Mouse (Mus musculus): ENCODE measurements around the gene Vmn1r174.
"Not testable (repeated sequence)": the region's sequence is repeated elsewhere in the genome, so short reads cannot be mapped to it uniquely, and the experiment has no call there.

The Vmn1r174 gene

GRCm38 (mm10) chr7:23751970-23752369, at the start of gene Vmn1r174:
TSS of gene Vmn1r174 (plus strand) at chr7:23752270.
- DNase-seq (ENCODE audit: extremely low read depth, low read depth, low spot score) = not testable (repeated sequence)

- no peak for DNase-seq (ENCODE audit: extremely low read depth, low read depth, low spot score)
These were observed 32.5 kb downstream of the Vmn1r174 start for GRCm38 (mm10) chr7:23784526-23784925.

- DNase-seq (ENCODE audit: extremely low read depth, low read depth, low spot score) = not testable (repeated sequence)
These were observed 58.5 kb downstream of the Vmn1r174 start, which contains the start of gene Vmn1r175 for GRCm38 (mm10) chr7:23810543-23810942. TSS of gene Vmn1r175 (minus strand) at chr7:23810643.

Measured in fat pad, adult 2 months (tissue).